Mouse (Mus musculus): ENCODE results near the gene Zfp352.
"Not testable (repeated sequence)": the region's sequence is repeated elsewhere in the genome, so short reads cannot be mapped to it uniquely, and the experiment has no call there.

Gene Zfp352

GRCm38 (mm10) chr4:90218520-90218919 is at the start of gene Zfp352:
Gene Zfp352, plus strand, starts transcription at chr4:90218820.
- no peak for DNase-seq (ENCODE audit: inconsistent ontology term)

GRCm38 (mm10) chr4:90170890-90171483 is 47.6 kb upstream of the Zfp352 start:
- peak; percentile 17 for DNase-seq (ENCODE audit: inconsistent ontology term)

- no peak for DNase-seq (ENCODE audit: inconsistent ontology term)
These were observed 44.6 kb upstream of the Zfp352 start for GRCm38 (mm10) chr4:90174036-90174435.

- DNase-seq (ENCODE audit: inconsistent ontology term), result no peak
These were observed 15.2 kb upstream of the Zfp352 start for GRCm38 (mm10) chr4:90203421-90203820.

GRCm38 (mm10) chr4:90211475-90211874 is 7.1 kb upstream of the Zfp352 start:
- peak; percentile 12 for DNase-seq (ENCODE audit: inconsistent ontology term)

GRCm38 (mm10) chr4:90212076-90212475 is 6.5 kb upstream of the Zfp352 start:
- peak; percentile 56 for DNase-seq (ENCODE audit: inconsistent ontology term)

- not testable (repeated sequence) for DNase-seq (ENCODE audit: inconsistent ontology term)
These were observed 17.0 kb downstream of the Zfp352 start for GRCm38 (mm10) chr4:90235646-90236045.

GRCm38 (mm10) chr4:90269781-90270180 is 51.2 kb downstream of the Zfp352 start:
- no peak for DNase-seq (ENCODE audit: inconsistent ontology term)
